Mouse (Mus musculus): Measurements from ENCODE around the gene Rora.

Rora gene

DNA sequence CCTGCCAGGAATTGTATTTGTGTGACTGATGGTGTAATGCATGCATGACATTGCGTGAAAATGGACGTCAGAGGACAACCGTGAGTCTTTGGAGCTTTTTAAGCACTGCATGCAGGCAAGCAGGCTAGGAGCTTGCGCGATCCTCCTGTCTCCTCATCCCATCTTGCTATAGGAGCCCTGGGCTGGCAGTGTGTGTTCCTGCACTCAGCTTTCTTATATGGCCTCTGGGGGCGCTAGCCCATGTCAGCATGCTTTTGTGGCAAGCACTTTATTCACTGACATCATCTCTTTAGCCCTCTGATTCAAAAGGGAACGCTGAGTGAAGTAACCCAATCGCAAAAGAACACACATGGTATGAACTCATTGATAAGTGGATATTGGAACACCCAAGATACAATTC, 105.7 kb downstream of the Rora start:
- peak; percentile 29 for DNase-seq (ENCODE audit: low read depth, low spot score)

- no peak for DNase-seq (ENCODE audit: low read depth, low spot score)
Observed at GRCm38 (mm10) chr9:68760329-68760728, 106.7 kb downstream of the Rora start.

DNA sequence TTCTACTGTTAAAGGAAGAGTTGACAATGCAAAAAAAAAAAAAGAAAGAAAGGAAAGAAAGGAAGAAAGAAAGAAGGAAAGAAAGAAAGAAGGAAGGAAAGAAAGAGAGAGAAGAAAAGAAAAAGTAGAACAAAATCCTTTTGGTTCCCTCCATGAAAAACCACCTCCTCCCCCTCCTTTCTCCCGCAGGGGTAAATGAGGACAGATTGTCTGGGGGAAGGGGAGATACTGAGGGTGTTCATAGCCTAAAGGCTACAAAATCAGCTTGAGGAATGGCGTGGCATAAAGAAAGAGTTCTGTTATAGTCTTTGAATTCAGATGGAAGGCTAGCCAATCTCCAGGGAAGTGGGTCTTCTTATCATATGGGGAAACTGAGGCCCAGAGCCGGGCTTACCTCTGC, 107.3 kb downstream of the Rora start:
- DNase-seq (ENCODE audit: low read depth, low spot score) = no peak

DNA sequence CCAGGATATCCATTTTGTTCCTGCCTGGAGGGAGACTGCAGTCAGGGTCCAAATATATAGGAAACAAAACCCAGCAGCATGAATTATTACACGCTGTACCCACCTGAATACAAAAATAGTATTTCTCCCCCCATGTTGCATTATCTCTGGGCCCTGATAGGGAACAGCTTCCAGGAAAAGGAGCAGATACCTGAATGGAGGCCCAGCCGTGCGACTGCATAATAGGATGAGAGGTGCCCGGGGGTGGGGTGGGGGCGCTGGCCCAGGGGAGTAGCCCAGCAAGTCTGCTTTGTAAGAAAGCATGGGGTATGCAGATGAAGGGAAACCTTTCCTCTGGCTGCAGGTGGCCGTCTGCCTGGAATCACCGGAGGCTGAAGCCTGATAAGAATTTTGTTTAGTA, 108.1 kb downstream of the Rora start:
- DNase-seq (ENCODE audit: low read depth, low spot score) = no peak

DNA sequence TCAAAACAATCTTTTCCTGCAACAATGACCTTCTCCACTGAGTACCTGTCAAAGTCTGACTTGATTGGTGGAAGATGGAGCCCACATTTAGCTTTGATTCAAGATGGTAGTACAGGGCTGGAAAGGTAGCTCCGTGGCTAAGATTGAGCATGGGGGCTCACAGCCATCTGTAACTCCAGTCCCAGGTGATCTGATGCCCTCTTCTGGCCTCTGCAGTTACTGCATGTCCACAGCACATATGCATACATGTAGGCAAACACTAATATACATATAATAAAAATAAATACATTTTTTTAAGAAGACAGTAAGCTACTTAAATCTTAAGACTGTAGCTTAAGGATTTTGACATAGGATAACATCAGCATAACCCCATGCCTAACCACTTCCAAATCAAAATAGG, 112.0 kb downstream of the Rora start:
- no peak for DNase-seq (ENCODE audit: low read depth, low spot score)

- no peak for DNase-seq (ENCODE audit: low read depth, low spot score)
Observed at GRCm38 (mm10) chr9:68769638-68770037, 116.1 kb downstream of the Rora start.

GRCm38 (mm10) chr9:68771383-68771782, 117.8 kb downstream of the Rora start:
- no peak for DNase-seq (ENCODE audit: low read depth, low spot score)

- no peak for DNase-seq (ENCODE audit: low read depth, low spot score)
Observed at GRCm38 (mm10) chr9:68773770-68774169, 120.2 kb downstream of the Rora start.

- no peak for DNase-seq (ENCODE audit: low read depth, low spot score)
Observed at GRCm38 (mm10) chr9:68782011-68782410, 128.4 kb downstream of the Rora start.

GRCm38 (mm10) chr9:68782604-68783003, 129.0 kb downstream of the Rora start:
- DNase-seq (ENCODE audit: low read depth, low spot score) = no peak

DNA sequence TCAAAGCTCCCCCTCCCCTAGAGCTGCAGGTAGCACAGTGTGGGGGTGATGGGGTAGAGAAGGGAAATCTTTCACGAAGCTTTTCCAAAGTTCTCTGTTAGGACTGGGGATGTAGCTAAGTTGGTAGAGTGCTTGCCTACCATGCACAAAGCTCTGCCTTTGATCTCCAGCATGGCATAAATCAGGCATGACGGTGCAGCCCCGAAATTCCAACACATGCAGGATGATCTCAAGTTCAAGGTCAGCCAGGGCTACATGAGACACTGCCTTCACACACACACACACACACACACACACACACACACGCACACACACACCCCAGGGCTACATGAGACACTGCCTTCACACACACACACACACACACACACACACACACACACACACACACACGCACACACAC, 129.7 kb downstream of the Rora start:
- no peak for DNase-seq (ENCODE audit: low read depth, low spot score)

- no peak for DNase-seq (ENCODE audit: low read depth, low spot score)
Observed at GRCm38 (mm10) chr9:68786614-68787293, 133.2 kb downstream of the Rora start.

DNA sequence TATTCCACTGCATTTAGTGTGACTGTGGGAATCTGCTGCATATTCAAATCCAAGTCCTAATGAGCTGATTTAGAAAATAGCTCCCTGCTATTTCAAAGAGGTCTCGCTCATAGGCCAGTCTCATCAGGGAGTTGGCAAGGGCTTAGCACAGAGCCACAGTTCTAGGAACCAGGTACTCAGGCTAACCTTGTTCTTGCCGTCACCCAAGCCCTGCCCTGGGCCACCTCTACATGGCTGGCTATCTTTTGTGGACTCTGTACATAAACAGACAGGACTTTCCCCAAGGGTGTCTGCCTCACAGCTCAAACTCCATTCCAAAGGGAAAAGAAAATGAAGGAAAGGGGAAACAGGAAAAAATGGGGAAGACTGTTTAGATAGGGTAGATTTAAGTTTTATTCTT, 134.1 kb downstream of the Rora start:
- DNase-seq (ENCODE audit: low read depth, low spot score) = no peak

GRCm38 (mm10) chr9:68790922-68791321, 137.3 kb downstream of the Rora start:
- DNase-seq (ENCODE audit: low read depth, low spot score) = no peak

DNA sequence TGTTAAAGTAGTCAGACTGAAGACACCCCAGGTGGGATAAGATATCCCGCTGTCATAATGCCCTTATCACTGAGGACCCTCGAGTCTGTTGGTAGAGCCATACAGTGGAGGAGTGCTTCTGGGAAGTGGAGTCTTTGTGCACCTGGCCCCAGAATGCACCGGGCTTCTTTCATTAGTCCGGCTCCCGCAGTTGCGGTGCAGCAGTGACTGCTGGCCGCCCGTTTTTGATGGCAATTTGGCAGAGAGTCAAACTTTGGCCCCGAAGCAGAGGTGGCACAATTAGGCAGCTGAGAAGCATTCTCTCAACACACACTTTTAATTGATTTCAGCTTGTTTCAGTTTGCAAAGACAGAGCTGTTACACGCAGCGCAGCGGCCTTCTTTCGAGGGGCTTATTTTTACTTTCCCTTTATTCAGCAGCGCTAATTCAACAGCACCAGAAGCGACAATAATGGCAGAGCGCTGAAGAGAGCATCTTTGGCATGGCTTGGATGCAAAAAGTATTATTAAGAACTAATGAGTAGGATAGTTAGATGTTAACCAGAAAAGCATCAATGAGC, 138.5 kb downstream of the Rora start:
- DNase-seq (ENCODE audit: low read depth, low spot score) = no peak

- DNase-seq (ENCODE audit: low read depth, low spot score) = no peak
Observed at GRCm38 (mm10) chr9:68795314-68795713, 141.7 kb downstream of the Rora start.

GRCm38 (mm10) chr9:68798221-68798620, 144.6 kb downstream of the Rora start:
- peak; percentile 40 for DNase-seq (ENCODE audit: low read depth, low spot score)

DNA sequence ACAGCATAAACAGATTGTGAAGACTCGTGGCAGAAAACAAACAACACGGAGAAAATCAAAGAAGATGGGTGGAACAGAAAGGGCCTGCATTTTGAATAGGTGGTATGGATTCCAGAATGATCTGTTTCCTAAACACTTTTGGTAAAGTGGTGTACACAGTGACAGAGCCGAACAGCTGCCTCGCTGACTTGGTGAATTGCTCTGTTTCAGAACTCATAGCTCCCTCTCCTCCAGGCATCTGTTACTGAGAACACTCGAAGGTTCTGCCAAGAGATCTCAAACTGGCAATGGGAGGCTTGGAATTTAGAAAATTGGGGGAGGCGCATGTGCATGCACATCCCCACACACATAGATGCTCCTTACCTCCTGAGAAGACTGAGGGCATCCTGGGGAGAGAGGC, 145.5 kb downstream of the Rora start:
- no peak for DNase-seq (ENCODE audit: low read depth, low spot score)

DNA sequence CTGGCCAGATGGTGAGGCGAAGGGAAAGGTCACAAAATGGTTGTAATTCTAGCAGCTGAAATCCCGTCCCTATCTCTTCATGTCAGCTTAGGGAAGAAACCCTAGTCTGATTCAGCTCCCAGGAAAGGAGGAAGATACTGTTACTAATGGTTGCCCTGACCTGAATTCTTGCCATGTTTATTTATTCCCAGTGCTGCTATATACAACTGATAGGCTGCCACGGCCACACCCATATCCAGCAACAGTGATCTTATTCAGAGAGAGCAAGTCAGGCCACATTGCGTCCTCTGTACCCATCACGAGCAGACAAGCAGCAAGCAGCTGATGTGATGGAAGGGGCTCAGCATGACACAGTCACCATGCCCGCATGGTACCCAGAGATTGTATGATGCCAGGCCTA, 150.6 kb downstream of the Rora start:
- DNase-seq (ENCODE audit: low read depth, low spot score) = no peak

DNA sequence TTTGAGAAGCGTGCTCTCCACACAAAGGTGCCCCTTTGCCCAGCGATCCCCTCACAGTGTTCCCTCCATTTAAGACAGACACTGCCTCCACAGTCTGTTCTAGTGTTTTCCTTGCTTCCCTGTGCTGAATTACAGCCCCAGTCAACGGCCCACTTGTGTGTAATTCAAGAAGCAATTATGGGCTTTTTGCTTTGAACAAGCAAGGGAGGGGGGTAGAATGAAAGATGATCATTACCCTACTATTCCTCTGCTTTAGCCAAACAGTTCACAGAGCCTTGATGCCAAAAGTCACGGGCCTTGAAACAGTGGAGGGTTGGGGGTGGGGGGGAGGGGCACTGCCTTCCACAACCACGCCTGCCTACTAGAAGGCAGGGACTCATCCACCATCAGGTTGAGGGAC, 152.2 kb downstream of the Rora start:
- no peak for DNase-seq (ENCODE audit: low read depth, low spot score)

DNA sequence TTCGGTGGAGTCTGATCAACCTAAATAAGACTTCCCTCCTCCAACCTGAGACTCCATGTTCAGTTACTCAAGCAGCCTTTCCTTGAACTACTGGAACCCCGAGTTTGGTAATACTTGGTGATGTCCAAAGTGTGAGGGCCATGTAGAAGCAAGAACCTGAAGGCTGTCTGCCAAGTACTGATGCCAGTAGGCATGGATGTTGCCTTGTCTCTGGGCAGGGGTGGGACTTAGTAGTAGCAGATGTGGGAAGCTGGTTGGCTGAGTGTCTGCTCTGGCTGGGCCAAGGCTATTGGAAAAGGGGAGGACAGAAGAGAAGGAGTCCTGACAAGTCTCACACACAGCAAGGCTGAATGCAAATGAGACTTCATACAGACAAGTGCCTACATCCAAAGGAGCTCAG, 154.1 kb downstream of the Rora start:
- no peak for DNase-seq (ENCODE audit: low read depth, low spot score)

DNA sequence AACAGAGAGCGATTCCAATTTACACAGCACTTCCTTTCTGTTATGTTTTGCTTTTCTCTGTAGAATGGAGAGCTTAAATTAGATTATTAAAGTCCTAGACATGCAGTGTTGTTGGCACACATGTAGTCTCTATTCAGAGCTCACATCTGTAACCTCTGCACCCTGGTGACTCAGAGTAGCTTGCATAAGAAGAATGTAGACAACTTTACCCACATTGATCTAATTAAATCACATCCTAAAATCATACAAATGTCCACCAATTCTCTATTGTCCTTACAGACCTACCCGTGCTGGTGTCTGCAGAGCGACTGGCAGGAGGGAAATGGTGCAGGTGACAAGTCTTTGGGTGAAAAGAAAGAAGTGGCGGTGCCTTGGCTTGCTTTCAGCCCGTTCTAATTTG, 155.9 kb downstream of the Rora start:
- no peak for DNase-seq (ENCODE audit: low read depth, low spot score)

DNA sequence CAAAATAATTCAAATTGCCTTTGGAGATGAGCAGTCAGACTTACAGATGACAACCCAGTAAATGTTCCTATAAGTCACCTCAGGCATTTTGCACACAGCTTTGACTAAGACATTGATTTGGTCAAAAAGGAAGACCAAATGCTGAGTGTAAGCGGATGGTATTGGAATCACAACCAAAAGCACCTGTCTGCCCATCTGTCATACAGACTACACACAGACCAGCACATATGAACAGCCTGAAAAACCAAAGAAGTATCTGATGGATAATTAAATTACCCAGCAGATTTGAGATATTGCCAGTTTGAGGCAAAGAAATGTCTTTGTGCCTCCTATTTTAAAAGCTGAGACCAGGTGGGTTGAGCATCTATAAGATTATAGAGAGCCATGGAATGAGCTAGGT, 161.1 kb downstream of the Rora start:
- DNase-seq (ENCODE audit: low read depth, low spot score) = no peak

DNA sequence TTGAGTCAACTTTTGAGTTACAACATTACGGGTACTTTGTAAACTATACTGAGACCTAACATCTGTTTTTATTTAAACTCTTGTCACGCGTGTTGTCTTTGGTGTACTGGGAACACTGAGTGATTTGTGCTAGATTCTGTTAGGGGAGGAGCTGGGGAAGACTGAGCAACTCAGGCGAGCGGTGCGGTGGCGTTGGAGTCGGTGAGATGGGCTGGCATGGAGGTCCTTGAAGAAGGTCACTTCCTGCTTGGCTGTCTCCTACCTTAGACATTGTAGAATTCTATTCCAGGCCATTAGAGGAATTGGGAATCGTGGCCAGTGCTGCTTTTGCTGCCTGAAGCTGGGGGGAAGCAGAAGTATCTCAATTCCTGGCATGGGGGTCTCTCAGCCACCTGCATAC, 162.3 kb downstream of the Rora start:
- no peak for DNase-seq (ENCODE audit: low read depth, low spot score)
